Mouse (Mus musculus) MN1 (cell line): ENCODE data around the gene Myo18b.
A peak's percentile ranks its signal among the peaks of the same experiment; 100 is the strongest.

Experiments used
- DNase-seq: peaks from one replicate; pipeline ENCODE4 v3.0.0-alpha.2; 2016; ENCODE audit warnings: low spot score

The Myo18b gene

GRCm38 (mm10) chr5:112747306-112747930 is 148.7 kb downstream of the Myo18b start:
- DNase-seq, result peak; percentile 46

- DNase-seq, result no peak
Observed at GRCm38 (mm10) chr5:112745176-112745575, 151.0 kb downstream of the Myo18b start.

- DNase-seq, result no peak
Observed at GRCm38 (mm10) chr5:112744571-112744970, 151.6 kb downstream of the Myo18b start.

GRCm38 (mm10) chr5:112743121-112743520 is 153.0 kb downstream of the Myo18b start:
- DNase-seq, result no peak

GRCm38 (mm10) chr5:112740651-112741050 is 155.5 kb downstream of the Myo18b start:
- no peak for DNase-seq

GRCm38 (mm10) chr5:112735040-112735439 is 161.1 kb downstream of the Myo18b start:
- DNase-seq, result no peak

- no peak for DNase-seq
Observed at GRCm38 (mm10) chr5:112730604-112731003, 165.6 kb downstream of the Myo18b start.

- DNase-seq, result no peak
Observed at GRCm38 (mm10) chr5:112728432-112728831, 167.7 kb downstream of the Myo18b start.

GRCm38 (mm10) chr5:112718655-112719306 is 177.4 kb downstream of the Myo18b start:
- peak; percentile 55 for DNase-seq

GRCm38 (mm10) chr5:112714679-112715446 is 181.3 kb downstream of the Myo18b start:
- DNase-seq, result no peak

- no peak for DNase-seq
Observed at GRCm38 (mm10) chr5:112709831-112710230, 186.3 kb downstream of the Myo18b start.

GRCm38 (mm10) chr5:112708441-112708840 is 187.7 kb downstream of the Myo18b start:
- DNase-seq, result no peak

GRCm38 (mm10) chr5:112707478-112707877 is 188.7 kb downstream of the Myo18b start:
- DNase-seq, result no peak

GRCm38 (mm10) chr5:112700794-112701193 is 195.4 kb downstream of the Myo18b start:
- no peak for DNase-seq

- DNase-seq, result no peak
Observed at GRCm38 (mm10) chr5:112696683-112697082, 199.5 kb downstream of the Myo18b start.

- no peak for DNase-seq
Observed at GRCm38 (mm10) chr5:112695254-112695711, 200.9 kb downstream of the Myo18b start.

GRCm38 (mm10) chr5:112693286-112693849 is 202.8 kb downstream of the Myo18b start:
- DNase-seq, result no peak

- no peak for DNase-seq
Observed at GRCm38 (mm10) chr5:112687100-112687818, 208.9 kb downstream of the Myo18b start.

GRCm38 (mm10) chr5:112686309-112687099 is 209.7 kb downstream of the Myo18b start:
- no peak for DNase-seq

- no peak for DNase-seq
Observed at GRCm38 (mm10) chr5:112679251-112679650, 216.9 kb downstream of the Myo18b start.

- no peak for DNase-seq
Observed at GRCm38 (mm10) chr5:112678153-112678552, 218.0 kb downstream of the Myo18b start.
